Mouse (Mus musculus): ENCODE measurements around the gene Tet3.

Tet3 gene

DNA sequence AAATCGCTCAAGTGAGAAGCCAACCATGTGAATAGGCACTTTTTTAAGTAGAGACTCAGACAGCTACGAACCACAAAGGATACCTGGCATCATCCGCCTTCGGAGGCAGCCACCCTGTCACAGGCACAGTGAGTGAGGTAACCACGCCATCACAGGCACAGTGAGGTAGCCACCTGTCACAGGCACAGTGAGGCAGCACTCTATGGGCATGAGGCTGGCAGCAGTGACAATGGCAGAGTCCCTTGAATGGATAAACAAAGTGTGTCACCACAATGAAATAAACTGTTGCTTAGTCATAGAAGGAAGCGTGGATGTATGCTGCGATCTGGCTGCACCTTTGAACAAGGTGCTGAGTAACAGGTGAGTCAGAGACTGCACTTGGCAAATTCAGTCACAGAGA is 19.7 kb upstream of the Tet3 start:
- intact Hi-C loops (cut with DNase I): no loop called here

DNA sequence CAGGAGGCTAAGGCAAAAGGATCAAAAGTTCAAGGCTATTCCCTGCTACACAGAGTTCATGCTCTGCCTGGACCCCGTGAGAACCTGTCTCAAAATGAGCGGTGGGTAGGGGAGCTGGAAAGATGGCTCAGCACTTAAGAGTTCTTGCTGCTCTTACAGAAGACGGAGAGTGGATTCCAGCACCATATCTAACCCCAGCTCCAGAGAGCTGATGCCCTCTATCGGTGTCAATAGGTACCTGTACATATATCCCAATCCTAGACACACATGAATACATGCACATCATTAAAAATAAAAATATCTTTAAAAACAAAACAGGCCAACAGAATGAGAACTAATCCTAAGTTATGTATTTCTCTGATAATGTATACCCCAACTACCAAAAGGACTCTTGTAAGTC is 19.3 kb upstream of the Tet3 start:
- intact Hi-C loops (cut with DNase I): no loop called here

DNA sequence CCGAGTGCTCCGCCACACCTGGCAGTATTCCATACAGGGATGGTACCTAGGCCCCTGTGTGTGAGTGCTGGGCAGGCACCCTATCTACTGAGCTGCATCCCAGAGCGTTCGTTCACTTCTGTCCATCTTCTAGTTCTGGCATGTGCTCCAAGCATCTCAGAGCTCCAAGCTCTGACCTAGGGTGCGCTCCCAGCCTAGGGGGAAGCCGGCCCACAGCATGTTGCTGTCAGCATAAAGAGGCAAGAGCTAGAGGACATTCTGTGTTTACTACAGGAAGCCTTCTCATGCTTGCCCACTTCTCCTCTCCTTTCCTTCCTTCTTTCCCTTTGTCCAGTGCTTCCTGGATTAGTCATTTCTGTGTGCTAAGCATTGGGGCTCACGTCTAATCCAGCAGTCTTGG is 16.5 kb upstream of the Tet3 start:
- intact Hi-C loops (cut with DNase I): no loop called here

DNA sequence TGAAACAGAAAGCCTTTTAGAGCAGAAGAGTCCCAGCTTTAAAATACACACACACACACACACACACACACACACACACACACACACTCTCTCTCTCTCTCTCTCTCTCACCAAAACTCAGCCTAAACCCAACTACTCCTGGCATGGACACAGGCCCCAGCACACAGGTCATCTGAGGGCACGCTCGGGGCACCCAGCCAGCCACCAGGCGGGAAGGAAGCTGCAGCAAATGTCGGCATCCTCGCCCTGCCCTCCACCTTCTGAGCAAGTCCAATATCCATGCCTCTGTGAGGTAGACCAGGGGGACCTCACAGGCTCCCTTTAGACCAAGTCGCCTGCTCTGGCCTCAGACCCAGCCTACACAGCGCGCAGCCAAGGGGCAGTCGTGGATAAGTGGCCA is 14.4 kb upstream of the Tet3 start:
- intact Hi-C loops (cut with DNase I): no loop called here

DNA sequence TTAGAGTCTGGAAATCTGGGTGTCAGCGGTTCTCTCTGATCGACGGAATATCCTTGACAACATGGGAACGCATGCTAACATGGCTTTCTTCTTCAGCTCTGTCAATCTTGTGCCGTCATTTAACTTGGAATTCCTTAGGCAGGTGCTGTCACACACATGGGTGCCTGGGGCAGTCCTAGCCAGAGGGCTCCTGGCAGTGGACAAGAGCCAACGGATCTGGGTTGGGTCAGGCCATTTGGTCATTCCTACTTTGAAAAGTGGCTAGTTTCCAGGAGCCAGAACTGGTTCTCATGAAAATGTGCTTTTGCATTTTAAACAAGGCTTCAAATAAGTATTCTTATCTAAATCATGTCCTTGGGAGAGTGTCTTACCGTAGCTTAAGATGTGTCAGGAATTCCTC is 12.9 kb upstream of the Tet3 start:
- intact Hi-C loops (cut with DNase I): no loop called here

DNA sequence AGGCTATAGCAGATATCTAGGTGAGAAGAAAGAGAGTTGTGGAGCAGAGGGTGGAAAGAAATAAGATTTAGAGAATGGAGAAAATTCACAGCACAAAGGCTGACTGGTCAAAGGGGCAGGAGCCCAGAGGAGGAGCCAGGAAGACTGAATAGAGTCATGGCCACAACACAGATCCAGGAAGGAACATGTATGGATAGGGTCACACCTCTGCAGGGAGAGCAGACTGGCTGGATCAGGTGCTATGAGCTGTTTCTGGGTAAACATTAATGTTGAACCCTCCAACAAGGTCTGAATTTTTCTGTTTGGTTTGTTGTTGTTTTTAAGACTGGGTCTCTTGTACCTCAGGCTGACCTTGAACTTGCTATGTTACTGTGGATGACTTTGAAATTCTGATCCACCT is 5.1 kb upstream of the Tet3 start:
- intact Hi-C loops (cut with DNase I): no loop called here

DNA sequence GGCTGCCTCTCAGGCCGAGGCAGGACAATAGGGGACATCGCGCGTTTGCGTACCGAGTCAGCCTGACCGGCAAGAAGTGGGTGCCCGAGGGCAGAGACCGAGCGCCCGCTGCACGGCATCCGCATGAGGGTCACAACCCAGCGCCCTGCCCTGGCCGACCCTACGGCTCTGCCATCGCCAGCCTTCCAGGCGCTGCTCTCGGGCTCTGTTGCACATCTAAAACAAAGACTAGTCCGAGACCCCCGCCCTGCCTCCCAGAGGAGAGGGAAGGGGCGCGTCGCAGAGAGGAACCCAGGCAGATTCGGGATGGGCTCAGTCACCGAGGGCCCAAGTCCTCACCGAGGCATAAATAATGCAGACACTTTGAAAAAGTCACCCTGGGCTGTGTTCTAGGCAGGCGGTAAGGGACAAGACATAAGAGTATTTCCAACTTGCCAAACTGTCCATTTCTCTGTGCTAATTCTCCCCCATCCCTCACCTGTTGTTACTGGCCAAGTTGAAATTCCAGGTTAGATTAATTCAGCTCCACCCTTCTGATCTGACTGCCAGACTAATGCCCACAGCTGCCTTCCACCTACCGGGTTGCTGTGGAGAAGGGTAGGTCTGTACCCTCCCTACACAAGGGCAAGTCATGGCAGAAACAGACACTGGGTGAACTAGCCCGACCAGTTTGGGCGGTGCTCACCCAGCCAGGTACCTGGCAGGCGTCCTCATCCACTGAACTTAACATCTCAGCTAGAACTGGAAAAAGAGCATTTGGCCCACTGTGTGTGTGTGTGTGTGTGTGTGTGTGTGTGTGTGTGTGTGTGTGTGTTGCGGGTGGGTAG is 1.7 kb downstream of the Tet3 start:
- intact Hi-C loops (cut with DNase I): loop anchor here (2.0 kb wide), 1 partner anchor 50 kb away; the partner anchor contains the start of gene Dguok

DNA sequence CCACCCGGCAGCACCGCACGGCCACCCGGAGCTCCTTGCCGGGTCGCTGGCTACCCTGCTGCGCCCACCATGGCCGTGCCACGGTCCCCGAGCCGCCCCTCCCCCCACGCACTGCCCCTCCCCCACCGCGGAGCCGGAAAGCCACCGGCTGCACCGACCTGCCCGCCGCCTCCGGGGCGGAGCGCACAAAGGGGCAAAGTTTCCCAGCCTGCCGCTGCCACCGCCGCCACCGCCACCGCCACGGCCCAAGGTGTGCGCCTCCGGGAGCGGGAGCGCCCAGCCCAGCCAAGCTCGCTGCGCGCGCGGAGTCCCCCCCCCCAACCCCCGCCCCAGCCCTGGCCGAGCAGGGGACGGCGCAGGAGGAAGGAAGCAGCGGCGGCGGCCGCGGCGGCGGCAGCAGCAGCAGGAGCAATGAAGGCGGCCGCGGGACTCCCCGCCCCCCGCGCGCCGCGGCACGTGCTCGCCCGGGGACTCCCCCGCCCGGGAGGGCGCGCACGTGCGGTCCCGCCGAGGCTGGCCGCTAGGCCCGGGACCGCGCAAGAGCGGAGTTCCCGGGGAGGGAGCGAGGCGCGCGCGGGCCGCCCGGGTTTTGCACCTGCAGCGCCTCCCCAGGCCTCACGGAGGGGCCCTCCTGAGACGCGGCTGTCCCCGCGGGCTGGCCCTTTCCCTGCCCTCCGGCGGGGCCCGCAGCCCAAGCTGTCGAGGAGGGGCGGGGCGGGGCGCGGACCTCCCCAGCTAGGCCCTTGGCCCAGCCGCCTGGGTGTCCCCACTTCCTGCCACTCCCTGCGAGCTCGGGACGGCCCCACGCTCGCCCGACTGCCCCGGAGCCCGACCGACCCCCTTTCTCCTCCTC is 2.5 kb downstream of the Tet3 start:
- intact Hi-C loops (cut with DNase I): loop anchor here (2.0 kb wide), 1 partner anchor 50 kb away; the partner anchor contains the start of gene Dguok

DNA sequence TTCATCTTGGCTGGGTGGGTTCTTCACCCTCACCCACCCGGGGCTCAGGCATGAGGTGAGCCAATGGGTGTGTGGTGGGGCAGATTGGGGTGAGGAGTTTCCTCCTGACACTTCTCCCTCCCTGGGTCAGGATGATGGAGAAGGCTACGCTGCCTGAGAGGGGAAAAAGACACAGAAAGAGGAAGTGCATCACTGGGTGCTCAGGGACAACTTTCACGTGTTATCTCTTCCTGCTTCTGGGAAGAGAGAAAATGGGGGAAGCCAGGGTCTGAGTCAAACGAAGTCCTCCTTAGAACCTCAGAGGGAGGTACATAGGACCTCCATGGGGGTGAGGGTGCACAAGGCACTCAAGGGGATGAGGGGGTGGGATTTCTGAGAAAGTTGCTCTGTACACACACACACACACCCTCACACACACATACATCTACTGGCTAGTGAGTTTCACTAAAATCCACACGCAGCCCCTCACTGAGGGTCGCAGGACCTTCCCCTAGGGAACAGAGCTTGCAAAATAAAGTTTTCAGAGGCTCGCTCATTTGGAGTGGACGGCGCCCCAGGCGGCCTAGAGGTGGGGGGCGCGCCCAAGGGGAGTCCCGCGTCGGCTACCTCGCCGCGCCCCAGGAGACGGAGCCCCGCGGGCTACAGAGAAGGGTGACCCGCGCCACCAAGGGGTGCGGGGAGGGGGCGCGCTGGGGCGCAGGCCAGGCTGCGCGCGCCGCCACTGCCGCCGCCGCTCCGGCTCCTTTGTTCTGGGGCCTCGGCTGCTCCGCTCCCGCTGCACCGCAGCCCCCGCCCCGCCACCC is 3.4 kb downstream of the Tet3 start:
- intact Hi-C loops (cut with DNase I): loop anchor here (2.0 kb wide), 1 partner anchor 51 kb away; the partner anchor contains the start of gene Dguok

DNA sequence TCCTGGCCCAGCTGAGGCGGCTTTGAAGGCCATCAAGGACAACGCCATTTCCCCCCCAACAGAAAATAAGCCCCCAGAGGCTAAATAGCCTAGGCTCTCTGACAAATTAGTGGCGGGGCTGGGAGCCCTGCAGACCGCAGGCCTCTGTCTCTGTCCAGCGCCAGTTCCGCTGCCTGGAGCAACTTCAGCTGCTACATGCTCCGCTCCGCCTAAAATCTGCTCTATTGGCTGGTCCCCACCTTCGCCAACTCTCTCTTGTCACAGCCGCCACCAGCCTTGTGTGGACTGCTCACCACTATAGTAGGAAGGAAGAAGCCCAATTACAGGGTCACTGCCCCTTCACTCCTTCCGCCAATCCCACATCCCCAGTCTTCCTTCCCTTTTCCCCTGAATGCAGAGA is 5.2 kb downstream of the Tet3 start:
- intact Hi-C loops (cut with DNase I): no loop called here

DNA sequence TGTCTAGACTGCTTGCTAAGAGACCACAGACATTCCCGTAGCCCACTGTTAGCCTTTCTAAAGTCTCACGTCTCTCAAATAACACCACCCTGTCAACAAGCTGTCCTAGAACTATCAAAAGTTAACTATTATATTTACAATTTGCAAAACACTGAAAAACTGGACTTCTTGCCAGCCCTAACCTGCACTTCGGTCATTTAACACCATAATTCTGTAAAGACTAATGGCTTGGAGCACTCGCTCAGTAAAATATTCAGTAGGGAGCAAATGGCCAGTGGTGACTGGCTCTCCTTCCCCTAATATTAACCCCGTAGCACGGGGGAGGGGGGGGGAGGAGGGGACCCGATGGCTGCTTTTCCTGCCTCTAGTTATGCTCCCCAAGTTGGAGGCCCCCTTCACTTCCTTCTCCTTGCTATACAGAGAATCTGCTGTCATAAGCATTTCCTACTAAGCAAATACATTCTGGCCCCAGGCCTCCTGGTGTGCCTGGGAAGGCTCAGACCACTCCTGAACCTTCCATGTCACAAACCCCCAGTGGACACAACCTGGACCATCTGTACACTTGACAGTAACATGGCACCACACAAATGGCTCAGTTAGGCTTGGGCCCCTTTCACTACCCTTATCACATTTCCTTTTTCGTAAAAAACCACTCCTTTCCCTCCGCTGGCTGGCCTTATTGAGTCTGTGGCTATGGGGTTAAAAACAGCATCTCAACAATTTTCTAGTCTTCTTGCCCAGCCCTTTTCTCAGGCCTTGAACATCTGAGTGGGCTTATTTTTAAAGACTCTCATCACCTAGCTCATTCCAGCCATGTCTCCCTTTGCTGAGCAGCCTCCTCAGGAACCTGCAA is 8.2 kb downstream of the Tet3 start:
- intact Hi-C loops (cut with DNase I): no loop called here

DNA sequence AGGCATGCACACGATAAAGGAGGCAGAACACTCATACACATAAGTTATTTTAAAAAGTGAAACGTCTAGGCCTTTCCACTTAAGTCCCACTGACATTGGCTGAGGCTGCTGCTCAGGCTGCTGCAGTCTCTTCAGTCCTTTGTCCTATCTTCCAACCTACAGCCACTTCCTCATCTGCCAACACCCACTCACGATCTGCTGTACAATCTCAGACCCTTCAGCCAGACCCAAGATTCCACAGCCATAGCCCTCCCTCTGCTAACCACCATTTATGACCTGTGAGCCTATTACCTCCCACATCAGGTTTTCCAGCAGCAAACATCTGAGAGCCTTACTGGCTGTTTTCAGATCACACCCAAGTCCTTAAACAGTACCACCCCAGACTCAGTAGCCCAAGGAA is 9.4 kb downstream of the Tet3 start:
- intact Hi-C loops (cut with DNase I): no loop called here

DNA sequence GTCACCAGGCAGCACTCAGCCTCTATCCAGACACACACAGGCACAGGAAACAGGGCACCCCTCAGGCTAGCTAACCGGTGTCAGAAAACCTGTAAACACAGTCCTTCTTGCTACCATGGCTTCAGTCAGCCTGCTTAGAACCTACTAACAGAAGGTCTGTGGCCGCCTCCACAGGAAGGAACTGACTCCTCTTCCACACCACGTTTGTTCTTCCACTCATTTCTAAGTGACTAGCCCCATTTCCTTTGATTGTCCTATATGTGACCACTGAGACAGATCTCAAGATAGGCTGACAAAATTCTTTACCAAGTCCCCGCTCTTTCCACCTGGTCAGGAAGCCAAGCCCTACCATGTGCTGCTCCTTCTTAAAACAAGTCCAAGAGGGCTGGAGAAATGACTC is 10.0 kb downstream of the Tet3 start:
- intact Hi-C loops (cut with DNase I): no loop called here

DNA sequence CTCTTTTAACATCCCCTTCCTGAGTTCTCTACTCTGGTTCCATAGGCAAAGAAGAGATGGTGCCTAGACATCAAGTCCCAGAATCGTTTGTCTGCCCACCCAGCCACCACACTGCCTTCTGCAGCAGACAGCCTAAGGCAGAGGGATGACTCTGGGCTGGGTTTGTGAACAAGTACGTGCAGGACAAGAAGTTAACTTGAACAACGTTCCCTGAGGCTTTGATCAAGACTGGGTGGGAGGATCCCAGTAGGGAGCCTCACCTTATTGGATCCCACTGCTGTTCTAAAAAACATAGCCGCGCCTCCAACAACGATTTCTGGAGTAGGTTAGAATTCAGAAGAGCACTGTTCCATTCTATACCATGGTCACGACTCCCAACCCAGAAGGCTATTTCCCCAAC is 11.9 kb downstream of the Tet3 start:
- intact Hi-C loops (cut with DNase I): no loop called here

DNA sequence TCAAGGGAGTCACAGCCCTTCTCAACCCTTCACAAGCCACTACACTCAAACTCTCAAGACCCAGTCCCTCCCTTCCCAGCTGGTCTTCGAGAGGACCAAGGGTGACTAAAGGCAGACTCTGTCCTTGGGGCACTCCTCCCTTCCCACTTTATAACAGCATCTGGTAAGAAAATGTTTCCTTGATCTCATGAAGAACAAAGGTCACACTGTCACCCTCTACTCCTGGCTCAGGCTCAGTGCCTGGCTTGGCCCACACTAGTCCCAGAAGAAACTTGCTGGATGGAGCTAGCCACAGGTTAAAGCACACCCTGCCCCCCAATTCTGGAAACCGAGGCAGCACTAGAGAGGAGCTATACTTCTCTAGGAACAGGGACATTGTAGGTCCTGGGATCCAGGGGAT is 13.1 kb downstream of the Tet3 start:
- intact Hi-C loops (cut with DNase I): no loop called here

DNA sequence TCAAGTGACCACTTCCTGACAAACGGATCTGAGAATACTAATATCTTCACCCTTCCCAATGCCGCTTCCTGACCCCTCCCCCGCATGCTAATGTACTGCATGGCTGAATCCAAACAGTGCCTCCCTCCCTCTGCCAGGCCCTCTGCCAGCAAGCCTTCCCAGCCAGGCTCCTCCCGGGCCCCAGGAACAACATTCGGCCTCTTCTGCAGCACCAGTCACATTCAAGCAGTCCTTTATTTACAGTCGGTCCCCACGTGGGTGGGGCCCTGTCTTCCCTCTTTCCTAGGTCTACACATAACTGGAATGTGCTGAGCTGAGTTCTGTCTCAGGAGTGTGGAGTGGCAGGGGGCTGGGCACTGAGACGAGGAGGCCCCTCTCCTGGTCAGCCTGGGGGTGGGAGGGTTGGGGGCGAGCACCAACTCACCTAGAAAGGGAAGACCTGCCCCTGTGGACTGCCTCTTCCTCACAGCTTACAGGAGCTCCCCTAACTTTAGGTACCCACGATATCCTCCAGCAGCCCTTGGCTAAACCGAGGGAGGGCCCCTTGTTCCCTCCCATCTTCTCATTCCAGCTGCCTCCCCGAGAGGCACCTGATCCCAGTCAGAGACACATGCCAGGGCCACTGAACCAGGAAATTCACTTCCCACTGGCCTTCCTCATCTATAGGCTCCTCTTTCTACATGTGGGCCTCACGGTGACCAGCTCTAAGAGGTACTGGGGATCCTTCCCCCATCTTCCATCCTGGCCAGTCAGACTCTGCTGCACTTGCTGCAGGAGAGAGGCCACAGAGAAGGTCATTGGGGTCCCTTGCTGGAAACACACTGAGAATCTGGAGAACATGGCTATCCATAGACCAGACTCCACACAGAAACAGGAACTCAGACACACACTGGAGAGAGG is 15.2 kb downstream of the Tet3 start:
- intact Hi-C loops (cut with DNase I): no loop called here

DNA sequence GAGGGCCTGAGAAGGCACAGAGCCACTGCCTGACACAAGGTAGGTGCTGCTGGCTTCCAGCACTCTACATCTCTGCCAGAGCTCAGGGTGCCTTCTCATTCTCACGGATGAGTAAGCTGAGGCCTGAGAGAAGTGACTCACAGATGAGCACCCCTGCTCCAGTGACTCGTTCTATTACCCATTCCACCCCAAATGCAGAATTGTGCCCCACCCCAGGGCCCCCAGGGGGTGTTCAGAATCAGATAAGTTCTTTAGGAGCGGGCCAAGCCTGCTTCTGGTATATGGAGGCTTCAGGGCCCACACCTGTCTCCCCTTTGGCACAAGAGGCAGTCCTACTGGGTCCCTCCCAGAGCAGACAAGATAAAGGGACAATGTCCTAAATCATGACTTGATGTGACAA is 16.2 kb downstream of the Tet3 start:
- intact Hi-C loops (cut with DNase I): no loop called here

DNA sequence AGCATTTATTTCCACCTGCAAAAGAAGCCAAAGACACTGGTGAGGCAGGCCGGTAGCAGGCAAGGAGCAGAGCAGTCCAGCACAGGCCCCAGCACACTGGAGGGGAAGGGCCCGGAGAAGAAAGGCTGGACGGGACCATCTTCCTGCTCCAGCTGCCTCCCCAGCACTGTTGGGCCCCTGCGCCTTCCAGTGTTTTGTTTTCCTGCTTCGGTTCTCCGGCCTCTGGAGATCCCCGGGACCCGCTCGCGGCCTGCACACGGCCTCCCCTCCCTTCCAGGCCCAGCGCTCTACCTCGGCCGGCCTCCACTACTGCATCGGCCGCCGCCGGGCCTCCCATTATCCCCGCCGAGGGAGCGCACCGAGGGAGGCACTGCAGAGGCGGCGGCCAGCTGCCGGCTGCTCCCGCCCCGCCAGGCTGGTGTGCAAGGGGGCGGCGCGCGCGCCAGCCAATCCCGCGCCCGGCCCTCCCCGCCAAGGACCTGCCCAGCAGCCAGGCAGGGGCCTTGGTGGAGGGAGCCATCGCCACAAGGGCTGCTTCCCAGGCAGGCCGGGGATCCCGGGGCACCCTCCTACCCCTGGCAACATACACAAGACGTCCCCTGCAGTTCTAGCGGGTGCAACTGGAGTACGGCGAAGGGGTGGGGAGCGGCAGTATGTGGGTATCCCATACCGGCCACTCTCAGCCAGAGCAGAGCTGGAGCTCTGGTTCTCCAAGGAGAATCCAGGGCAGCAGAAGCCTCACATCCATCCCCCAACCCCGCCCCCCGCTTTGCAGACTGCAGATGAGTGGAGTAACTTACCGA is 17.4 kb downstream of the Tet3 start:
- intact Hi-C loops (cut with DNase I): no loop called here
